Mouse (Mus musculus) hindlimb bud, embryonic 11.5 days (tissue): ENCODE data around the gene Ttc3.
"Not testable (repeated sequence)": the region's sequence is repeated elsewhere in the genome, so short reads cannot be mapped to it uniquely, and the experiment has no call there.

ENCODE experiments used
- DNase-seq: peaks from one replicate; pipeline ENCODE4 v3.0.0-alpha.2; 2012; ENCODE audit warnings: low read depth, low spot score; ENCODE audit errors: extremely low spot score

The Ttc3 gene

GRCm38 (mm10) chr16:94370173-94370914 is at the start of gene Ttc3:
Gene Ttc3, plus strand, starts transcription at chr16:94370618.
- peak; percentile 76 for DNase-seq

DNA sequence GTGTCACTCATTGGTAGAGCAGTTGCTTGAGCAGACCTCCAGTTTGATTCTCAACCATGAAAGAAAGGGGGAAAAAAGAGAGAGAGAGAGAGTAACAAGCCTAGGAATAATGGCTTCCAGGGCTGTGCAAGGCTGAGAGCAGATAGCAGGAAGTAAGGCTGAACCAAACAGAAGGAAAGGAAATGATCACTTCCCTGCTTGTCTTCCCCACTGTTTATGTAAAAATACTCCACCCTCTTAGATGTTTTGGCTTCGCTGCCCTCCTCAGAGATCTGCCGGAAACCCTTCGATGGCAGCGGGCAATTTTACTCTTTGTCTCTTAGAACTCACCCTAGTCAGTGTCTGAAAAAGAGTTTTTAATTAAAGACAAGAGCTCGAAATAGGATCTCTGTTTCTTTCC is 46.7 kb upstream of the Ttc3 start:
- no peak for DNase-seq

- DNase-seq = no peak
Observed at GRCm38 (mm10) chr16:94326008-94326407, 44.4 kb upstream of the Ttc3 start.

GRCm38 (mm10) chr16:94327781-94328711 is 42.4 kb upstream of the Ttc3 start, which contains the start of gene Ripply3:
Gene Ripply3, plus strand, starts transcription at chr16:94328420.
- DNase-seq = no peak

DNA sequence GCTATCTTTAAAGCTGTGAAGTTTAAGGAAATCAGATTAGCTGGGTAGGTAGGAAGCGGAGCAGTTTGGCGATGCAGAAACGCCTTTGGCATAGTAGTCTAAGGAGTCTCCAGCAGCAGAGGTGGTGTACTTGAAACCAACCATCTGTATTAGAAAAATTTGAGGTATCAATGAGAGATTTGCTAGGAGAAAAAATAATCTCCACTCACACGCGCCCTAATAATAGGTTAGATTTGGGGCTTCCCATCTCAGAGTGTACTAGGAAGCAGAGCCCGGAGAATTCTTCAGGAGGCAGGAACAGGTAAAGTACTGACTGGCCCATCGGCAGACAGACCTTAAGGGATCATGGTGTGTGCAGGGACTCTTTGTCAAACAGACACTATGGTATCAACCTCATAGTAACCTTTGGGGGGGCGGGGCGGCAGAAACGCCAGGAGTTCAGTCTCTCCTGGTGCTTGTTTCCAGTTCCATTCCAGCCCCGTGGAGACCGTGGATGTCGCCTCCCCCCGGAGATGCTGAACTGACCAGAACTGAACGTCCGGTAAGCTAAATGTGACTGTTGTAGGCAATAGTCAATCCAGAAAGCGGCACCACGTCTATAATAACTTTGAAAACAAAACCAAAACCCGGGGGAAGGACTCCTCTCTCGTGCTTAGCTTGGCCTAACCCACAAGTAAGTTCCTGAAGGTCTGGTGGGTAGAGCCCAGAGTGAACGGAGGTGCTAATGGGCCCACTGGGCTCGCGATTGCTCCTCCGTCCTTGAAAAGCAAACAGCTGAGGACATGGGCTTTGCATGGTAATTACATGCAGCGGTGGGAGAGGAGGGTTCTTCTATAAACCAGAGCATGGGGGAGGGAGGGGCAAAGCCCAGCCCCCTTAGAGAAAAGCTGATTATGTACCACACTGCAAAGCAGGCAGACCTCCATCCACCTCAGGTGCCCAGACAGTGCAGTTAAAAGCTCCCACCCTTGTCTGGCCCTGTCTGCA is 41.2 kb upstream of the Ttc3 start:
- DNase-seq = no peak

GRCm38 (mm10) chr16:94330429-94330828 is 40.0 kb upstream of the Ttc3 start:
- DNase-seq = no peak

GRCm38 (mm10) chr16:94331233-94331885 is 39.1 kb upstream of the Ttc3 start:
- no peak for DNase-seq

DNA sequence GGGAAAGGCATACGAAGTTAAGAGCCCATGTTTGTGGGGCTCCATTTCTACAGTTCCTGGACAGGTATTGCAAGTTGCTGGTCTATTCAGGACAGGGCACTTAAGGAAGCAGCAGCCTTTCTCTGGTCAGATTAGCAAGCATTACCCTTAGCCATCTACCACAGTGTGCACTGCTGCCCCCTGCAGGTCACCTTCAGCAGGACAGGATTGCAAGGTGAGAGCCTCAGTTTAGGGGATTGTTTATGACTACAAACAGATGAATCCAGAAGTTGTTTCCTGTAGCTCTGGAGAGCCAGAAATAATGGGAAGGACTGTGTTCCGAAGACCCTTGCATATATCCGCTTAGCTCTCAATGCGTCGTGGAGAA is 38.5 kb upstream of the Ttc3 start:
- no peak for DNase-seq

DNA sequence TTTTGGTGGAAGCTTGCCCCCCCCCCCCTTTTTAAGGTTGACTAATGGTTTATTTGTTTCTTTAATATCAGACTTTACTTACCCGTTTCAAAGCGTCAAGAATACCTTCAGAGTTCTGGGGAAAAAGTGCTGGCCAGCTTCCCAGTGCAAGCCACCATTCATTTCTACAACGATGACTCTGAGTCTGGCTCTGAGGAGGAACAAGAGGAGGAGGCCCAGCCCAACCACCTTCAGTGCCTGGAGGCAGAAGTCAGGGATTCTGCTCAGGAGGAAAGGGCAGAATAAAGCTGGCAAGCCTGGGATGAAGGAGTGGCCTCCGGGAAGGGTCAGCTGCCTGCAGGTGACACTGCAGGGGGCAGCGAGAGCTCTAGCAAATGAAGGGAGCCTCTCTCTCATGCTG is 34.8 kb upstream of the Ttc3 start:
- no peak for DNase-seq

GRCm38 (mm10) chr16:94339164-94340160 is 31.0 kb upstream of the Ttc3 start:
- DNase-seq = not testable (repeated sequence)

- DNase-seq = no peak
Observed at GRCm38 (mm10) chr16:94345733-94346132, 24.7 kb upstream of the Ttc3 start.

DNA sequence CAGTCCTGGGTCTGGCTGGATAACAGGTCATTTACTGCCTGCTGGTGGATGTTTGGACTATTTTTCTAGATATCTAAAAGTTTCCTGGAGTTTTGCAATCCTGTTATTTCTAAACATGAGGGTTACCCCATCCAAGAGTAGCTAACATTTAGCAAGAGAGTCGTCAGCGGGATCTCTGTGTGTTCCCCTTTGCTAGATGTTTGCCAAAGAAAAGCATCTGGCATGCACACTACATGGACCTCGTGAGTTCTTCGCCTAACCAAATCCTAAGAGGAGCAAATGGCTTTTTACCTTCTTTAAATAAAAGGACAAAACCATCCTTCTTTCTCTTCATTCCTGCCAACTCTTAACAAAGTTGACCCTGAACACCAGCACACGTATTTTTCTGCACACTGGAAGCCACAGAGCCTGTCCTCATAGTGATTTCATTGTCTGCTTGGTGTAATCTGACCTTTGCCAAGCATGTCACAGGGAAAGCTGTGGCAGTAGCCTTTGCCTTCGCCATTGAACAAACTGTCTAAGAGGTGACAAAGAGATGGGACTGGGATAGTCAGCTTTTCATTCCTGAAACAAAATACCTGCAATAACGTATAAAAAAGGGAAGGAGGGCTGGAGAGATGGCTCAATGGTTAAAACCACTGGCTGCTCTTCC is 23.2 kb upstream of the Ttc3 start:
- no peak for DNase-seq

DNA sequence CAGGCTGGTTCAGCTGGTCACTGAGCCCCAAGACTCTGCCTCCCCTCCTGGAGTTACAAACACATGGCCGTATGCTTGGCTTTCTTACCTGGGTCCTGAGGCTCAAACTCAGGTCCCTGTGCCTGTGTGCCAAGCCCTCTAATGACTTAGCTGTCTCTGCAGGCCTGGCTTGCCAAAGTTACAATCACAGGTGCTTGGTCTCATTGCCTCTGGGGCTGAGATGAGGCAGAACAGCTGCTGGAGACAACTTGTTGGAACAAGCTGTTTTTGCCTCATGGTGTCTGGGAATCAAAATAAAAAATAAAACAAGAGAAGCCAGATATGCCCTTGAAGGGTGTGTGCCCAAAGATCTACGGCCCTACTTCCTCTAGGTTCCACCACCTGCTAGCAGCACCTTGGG is 21.6 kb upstream of the Ttc3 start:
- DNase-seq = no peak

DNA sequence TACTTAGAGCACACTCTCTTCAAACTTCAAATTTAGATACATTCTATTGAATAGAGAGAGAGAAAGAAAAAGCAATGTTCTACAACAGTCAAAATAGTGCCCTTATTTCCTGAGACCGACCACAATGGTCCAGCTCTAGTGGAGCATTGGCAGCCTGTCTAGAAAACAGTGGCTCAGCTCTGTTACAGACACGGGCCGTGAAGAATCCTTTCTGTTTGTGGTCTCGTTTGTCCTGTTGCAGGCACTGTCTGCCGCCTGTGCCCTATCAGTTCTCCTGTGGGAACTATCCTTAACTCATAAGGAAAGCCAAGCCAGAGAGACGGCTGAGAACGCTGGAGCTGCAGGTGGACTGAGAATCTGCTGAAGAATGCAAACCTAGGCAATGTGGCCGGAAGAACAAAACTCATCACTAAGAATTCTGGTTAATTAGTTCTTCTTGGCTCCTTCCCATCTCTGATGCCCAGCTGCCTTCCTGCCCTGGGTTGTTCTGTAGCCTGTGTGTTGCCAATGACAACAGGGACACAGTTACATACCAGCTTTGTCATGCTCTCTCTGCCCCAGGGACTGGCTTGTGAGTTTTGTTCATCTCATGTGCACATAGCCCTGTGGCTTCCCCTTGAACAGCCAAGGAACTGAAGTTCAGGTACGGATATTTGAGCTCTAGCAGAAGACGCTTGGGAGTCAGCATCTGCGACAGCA is 20.7 kb upstream of the Ttc3 start:
- no peak for DNase-seq

DNA sequence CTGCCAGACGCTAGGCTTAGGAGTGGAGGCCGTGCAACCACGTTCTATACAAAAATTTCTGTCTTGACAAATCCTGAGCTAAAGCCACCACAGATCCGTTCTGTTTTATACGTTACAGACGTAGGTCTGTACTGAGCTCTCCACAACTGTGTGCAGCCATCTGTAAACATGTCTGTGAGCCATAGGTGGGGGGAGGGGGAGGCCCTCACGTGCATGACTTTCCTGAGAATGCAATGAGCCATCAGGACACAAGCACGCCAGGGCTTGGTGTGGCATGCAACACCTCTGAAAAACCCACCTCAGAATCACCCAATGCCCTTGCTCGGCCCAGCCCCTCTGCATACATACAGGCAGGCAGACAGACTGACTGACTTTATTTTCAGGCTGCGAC is 20.1 kb upstream of the Ttc3 start:
- DNase-seq = no peak

- no peak for DNase-seq
Observed at GRCm38 (mm10) chr16:94354450-94354849, 16.0 kb upstream of the Ttc3 start.

GRCm38 (mm10) chr16:94356046-94356445 is 14.4 kb upstream of the Ttc3 start:
- DNase-seq = no peak
